Mouse (Mus musculus) intestine, embryonic 14.5 days (tissue): ENCODE data around the gene Lgmn. TPM values are rescaled to one million over a fixed set of nuclear protein-coding genes. Genes with fewer than 3 reads are reported as not detected.

Experiments used
- ATAC-seq: fragments of 200-750 bp; cut with Nextera tagmentation; replicated peaks from 2 replicates; pipeline ENCODE4 v1.8.0; 2017; ENCODE audit warnings: low read depth, moderate number of reproducible peaks, moderate TSS enrichment, moderate library complexity; ENCODE audit not compliant: low FRiP score, low TSS enrichment
- DNase-seq: peaks from one replicate; pipeline ENCODE4 v3.0.0-alpha.2; 2018; ENCODE audit warnings: low spot score
- H3K27ac ChIP-seq: fragments of 300-500 bp; sonication (generic); 2 replicates; pipeline ENCODE4 v1.5.1; 2014; ENCODE audit warnings: low read depth, mild to moderate bottlenecking, control low read depth
- H3K27me3 ChIP-seq: fragments of 300-500 bp; sonication (generic); replicated peaks from 2 replicates; pipeline ENCODE4 v1.6.1; 2014; ENCODE audit warnings: low read length, control low read depth; ENCODE audit not compliant: control insufficient read depth, insufficient read depth
- H3K36me3 ChIP-seq: fragments of 300-500 bp; sonication (generic); 2 replicates; pipeline ENCODE4 v1.6.1; 2014; ENCODE audit warnings: low read length, control low read depth; ENCODE audit not compliant: control insufficient read depth, insufficient read depth
- H3K4me1 ChIP-seq: fragments of 300-500 bp; sonication (generic); replicated peaks from 2 replicates; pipeline ENCODE4 v1.6.1; 2014; ENCODE audit warnings: low read length, control low read depth, mixed read lengths; ENCODE audit not compliant: control insufficient read depth, insufficient read depth
- H3K4me2 ChIP-seq: fragments of 300-500 bp; sonication (generic); 2 replicates; pipeline ENCODE4 v1.6.1; 2014; ENCODE audit warnings: low read length
- H3K4me3 ChIP-seq: fragments of 300-500 bp; sonication (generic); 2 replicates; pipeline ENCODE4 v1.5.1; 2014; ENCODE audit warnings: low read depth, low read length, control low read depth, mixed read lengths
- H3K9ac ChIP-seq: fragments of 300-500 bp; sonication (generic); 2 replicates; pipeline ENCODE4 v1.6.1; 2014; ENCODE audit warnings: mild to moderate bottlenecking, low read length
- H3K9me3 ChIP-seq: fragments of 300-500 bp; sonication (generic); 2 replicates; pipeline ENCODE4 v1.6.1; 2016; ENCODE audit warnings: low read length, control low read depth; ENCODE audit not compliant: control insufficient read depth
- WGBS: fragments of 180-500 bp; shearing (Covaris S2); extraction: QIAGEN DNeasy Blood & Tissue Kit; methylation state at CpG from one replicate; pipeline ENCODE4 v1.1.7; 2014; 5-methylcytosine and 5-hydroxymethylcytosine counted together
- polyA plus RNA-seq: library from polyadenylated mRNA; unstranded; fragments of >200 nt; fragmentation: Nextera tagmentation; extraction: Ambion mirVana; gene quantifications from 2 replicates; pipeline ENCODE4 v1.2.1, GENCODE M21; 2014

Gene Lgmn
- polyA plus RNA-seq, 1 experiment from 2014 or later = 79.6 TPM

DNA sequence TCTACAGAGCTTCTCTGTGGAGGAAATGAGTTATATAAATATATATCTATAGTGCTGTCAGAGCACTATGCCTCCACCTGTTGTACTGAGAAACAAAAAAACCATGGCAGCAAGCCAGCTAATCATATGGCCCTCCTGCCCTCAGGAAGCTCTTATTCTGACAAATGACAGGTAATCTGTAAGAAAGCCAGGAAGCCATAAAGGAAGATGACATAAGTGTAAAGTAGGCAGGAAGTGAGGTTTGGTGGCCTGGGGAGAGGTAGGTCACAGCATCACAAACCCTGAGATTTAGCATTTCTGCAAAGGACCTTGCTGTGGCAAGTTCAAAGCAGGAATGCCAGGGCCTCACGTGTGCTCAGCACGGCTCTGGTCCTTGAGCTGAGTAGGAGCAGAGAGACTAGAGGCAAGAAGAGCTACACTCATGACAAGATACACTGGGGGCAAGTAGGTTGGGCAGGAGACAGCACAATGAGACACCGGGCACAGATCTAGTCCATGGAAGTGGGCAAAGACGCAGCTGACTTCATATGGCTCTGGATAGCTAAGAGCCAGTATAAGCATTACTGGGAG lies 68.6 kb downstream of the Lgmn start:
- Histone ChIP-seq H3K4me3 (no peak overlapping the region), H3K4me2 (no peak overlapping the region), H3K9ac (no peak overlapping the region), H3K36me3 (peaks cover 29% of the 10 kb centered on the region), H3K27me3 (no peaks in the 10 kb centered on the region), H3K9me3 (no peaks in the 10 kb centered on the region), H3K27ac (no peak overlapping the region), H3K4me1 (no peaks in the 10 kb centered on the region; the same call in 1 of the 2 replicates)
- no peak for ATAC-seq
- 74% methylated on average over 4 of the region's 4 CpGs for WGBS
- no peak for DNase-seq

DNA sequence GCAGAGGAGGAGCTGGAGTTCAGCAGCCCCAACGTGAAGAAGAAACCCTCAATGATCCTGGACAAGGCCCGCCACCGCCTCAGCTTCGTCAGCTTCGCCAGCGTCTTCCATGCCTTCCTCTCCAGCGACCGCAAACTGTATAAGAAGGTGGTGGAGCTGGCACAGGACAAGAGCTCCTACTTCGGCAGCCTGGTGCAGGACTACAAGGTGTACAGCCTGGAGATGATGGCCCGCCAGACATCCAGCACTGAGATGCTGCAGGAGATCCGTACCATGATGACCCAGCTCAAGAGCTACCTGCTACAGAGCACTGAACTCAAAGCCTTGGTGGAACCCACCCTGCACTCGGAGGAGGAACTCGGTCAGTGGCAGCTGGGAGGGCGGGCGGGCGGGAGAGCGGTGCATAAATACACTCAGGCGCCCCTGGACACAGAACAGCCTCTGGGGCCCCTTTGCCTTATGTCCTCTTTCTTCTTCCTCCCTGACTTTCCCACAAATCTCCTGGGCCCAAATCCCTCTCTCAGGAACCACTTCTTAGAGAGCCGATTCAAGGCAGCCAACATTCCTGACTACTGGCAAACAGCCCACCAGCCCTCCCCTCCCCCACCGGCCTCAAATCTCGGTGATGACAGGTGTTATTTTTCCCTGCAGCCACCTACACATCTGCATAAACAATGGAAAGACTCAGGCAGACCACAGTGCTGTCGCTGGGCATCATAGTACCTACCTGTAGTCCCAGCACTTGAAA lies 70.0 kb downstream of the Lgmn start:
- no peak overlapping the region for H3K4me3 ChIP-seq
- no peak overlapping the region for H3K9ac ChIP-seq
- no peaks in the 10 kb centered on the region; the same call in 1 of the 2 replicates for H3K4me1 ChIP-seq
- no peak for DNase-seq
- 68% methylated on average over 22 of the region's 22 CpGs for WGBS
- 0 out of 2 replicates have a peak, but pooled peaks have one; percentile 38 for ATAC-seq
- H3K27ac ChIP-seq = no peak overlapping the region
- H3K4me2 ChIP-seq = no peak overlapping the region
- no peaks in the 10 kb centered on the region for H3K27me3 ChIP-seq
- peaks cover 18% of the 10 kb centered on the region for H3K36me3 ChIP-seq
- H3K9me3 ChIP-seq = no peaks in the 10 kb centered on the region

DNA sequence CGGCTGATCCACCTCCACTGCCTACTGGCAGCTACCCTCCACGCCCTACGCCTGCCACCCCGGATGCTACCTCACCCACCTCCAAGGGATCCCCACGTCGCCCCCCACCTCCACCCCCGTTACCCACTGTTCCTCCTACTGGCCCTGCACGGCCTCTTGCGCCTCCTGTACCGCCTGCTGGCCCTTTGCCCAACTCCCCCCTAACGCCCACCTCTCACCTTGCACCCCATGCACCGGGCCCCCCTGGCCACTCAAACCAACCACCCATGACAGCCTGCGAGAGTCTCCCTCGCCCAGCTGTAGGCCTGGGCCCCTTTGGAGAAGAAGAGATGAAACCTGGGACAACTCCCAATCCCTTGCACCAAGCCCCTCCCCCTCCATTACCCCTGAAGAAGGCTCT lies 71.1 kb downstream of the Lgmn start:
- H3K27ac ChIP-seq = no peak overlapping the region
- H3K9me3 ChIP-seq = no peaks in the 10 kb centered on the region
- ATAC-seq (no peak), DNase-seq (no peak)
- 85% methylated on average over 14 of the region's 14 CpGs for WGBS
- H3K9ac ChIP-seq = no peak overlapping the region
- H3K4me2 ChIP-seq = no peak overlapping the region
- H3K27me3 ChIP-seq = no peaks in the 10 kb centered on the region
- H3K36me3 ChIP-seq = peaks cover 11% of the 10 kb centered on the region
- no peaks in the 10 kb centered on the region; the same call in 1 of the 2 replicates for H3K4me1 ChIP-seq
- no peak overlapping the region for H3K4me3 ChIP-seq

DNA sequence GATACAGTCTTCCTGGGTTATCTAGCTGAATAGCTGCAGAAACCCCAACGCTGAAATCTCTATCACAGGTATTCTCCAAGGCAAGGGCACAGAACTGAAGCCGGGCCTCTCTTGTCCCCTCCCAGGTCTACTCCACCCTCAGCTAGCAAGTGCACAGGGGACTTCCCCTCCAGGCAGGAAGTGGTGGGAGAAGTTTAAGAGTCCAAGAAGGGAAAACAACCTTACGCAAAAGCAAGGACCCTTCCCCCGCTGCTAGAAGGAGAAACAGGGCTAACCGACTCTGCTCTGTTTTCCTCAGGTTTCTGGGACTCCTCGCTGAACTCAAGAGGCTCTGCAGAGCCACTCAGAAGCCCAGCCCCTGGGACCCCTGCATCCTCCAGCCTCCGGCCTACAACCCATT lies 71.5 kb downstream of the Lgmn start:
- no peak overlapping the region for H3K4me2 ChIP-seq
- H3K27me3 ChIP-seq = no peaks in the 10 kb centered on the region
- H3K27ac ChIP-seq = no peak overlapping the region
- H3K9me3 ChIP-seq = no peaks in the 10 kb centered on the region
- ATAC-seq (no peak), DNase-seq (no peak)
- 72% methylated on average over 7 of the region's 7 CpGs for WGBS
- H3K36me3 ChIP-seq = peaks cover 15% of the 10 kb centered on the region
- H3K9ac ChIP-seq = no peak overlapping the region
- H3K4me1 ChIP-seq = no peaks in the 10 kb centered on the region; the same call in 1 of the 2 replicates
- H3K4me3 ChIP-seq = no peak overlapping the region

DNA sequence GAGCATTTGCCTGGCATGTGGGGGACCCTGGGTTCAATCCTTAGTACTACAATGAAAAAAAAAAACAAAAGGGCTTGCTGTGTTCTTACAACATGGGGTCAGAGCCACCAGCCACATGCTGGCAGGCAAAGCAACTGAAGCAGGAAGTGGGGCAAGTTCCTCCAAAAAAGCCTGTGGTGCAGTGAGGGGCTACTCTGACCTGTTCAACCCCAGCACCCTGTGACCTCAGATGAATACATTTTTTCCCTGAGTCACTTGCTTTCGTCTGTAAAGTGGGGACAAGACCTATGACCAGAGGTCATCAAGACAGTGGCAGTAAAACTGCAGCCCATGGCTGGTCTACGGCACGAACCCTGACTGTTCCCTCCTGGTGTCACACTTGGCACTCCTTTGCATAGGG lies 72.5 kb downstream of the Lgmn start:
- H3K9ac ChIP-seq = no peak overlapping the region

DNA sequence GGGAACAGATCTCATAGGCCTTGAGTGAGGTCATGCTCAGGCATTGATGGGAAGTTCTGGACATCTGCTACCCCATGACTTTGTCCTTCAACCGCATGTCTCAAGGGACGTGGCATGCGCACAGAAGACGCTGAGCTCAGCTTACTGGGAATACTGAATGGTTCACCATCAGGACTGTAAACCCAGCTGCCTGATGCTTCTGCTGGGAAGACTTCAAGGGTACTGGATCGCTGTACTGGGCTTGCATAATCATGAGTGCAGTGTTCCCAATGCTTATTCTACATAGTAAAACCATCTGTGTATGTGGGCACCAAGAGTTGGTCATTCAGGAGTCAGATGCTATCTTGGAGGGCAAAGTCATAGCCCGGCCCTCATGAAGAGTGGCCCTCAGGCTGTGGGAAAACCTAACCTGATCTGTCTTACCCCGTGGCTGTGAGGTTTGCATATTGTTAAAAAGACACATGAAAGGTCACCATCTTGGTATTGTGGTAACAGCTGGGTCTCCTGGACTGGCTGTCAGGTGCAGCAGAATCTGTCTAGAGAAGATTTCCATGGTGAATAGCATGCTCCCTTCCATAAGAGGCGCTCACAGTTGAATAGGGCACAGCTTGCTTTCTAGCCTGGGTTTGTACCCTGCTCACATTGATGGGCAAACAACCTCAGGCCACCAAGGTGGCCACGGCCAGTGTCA lies 73.3 kb downstream of the Lgmn start:
- DNase-seq (no peak), ATAC-seq (no peak)
- Histone ChIP-seq H3K27me3 (no peaks in the 10 kb centered on the region), H3K4me2 (no peak overlapping the region), H3K9ac (no peak overlapping the region), H3K9me3 (no peaks in the 10 kb centered on the region), H3K4me3 (no peak overlapping the region), H3K36me3 (peaks cover 31% of the 10 kb centered on the region), H3K27ac (no peak overlapping the region), H3K4me1 (no peaks in the 10 kb centered on the region; the same call in 1 of the 2 replicates)
- WGBS = 89% methylated on average over 9 of the region's 9 CpGs

More for the DNA sequence above, 72.5 kb downstream of the Lgmn start:
- ATAC-seq (no peak), DNase-seq (no peak)
- Histone ChIP-seq H3K36me3 (peaks cover 23% of the 10 kb centered on the region), H3K4me2 (no peak overlapping the region), H3K27me3 (no peaks in the 10 kb centered on the region), H3K4me1 (no peaks in the 10 kb centered on the region; the same call in 1 of the 2 replicates), H3K27ac (no peak overlapping the region), H3K4me3 (no peak overlapping the region), H3K9me3 (no peaks in the 10 kb centered on the region)
- 88% methylated on average over 3 of the region's 3 CpGs for WGBS

DNA sequence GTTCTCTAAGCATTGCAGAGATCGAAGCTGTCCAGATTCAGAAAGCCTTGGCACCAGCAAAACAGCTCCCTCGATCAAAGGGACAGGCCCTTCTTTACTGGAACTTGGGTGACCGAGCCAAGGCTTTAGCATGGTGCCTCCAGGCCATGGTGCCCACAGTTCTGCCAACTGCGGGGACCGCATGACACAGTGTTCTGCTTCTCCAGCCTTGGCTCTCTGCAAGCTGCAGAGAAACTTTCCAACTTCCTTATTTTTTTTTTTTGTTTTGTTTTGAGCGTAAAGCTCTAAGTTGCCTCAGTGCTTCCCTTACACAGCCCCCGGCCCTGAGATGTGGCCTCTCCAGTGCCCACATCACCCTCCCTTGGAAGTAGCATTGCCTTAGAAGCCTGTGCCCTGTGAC lies 74.6 kb downstream of the Lgmn start:
- Histone ChIP-seq H3K27me3 (no peaks in the 10 kb centered on the region), H3K4me1 (no peaks in the 10 kb centered on the region; the same call in 1 of the 2 replicates), H3K36me3 (peaks cover 40% of the 10 kb centered on the region), H3K27ac (no peak overlapping the region), H3K9ac (no peak overlapping the region), H3K9me3 (no peaks in the 10 kb centered on the region), H3K4me3 (no peak overlapping the region), H3K4me2 (no peak overlapping the region)
- 93% methylated on average over 7 of the region's 7 CpGs for WGBS
- ATAC-seq = no peak
- no peak for DNase-seq

DNA sequence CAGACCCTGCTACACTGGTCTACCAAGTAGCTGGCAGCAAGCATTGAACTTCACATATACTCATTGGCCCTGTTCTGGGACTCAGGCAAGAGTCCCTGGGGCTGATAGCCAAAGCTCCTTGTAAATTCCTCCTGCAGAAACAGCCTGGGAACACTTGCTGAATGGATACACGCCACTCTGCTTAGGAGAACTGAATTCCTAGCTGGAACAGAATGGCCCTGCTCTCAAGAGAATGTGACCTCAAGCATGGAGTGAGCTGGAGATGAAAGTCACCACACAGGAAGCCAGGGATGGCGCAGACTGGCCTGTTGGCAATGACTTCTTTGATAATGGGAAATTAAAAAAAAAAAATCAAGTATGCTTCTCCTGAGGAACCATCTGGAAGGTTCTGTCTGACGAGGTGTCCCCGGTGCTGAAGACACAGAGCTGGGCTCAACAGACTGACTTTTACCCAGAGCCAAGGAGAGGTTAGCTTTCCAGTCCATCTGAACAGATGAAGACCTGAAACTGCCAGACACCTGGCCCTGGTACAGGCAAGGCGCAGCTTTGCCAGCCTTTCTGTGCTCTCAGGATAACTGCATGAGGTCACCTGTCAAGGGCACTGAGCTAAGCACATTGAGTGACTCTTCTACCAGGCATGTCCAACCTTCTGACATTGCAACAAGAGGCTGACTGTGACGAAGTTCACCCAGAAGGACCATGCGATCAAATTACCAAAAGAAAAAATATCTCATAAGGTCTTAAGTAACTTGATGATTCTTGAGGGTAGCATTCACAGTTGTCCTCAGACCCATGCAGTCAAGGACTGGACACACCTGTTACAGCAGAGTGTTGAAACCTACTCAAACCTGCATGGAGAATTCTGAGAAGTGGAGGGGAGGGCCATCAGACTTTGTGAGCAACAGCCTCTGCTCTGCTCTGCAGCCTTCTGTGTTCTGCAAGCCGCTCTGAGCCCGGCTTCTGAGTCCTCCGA lies 78.1 kb downstream of the Lgmn start:
- Histone ChIP-seq H3K27ac (no peak overlapping the region), H3K9me3 (no peaks in the 10 kb centered on the region), H3K4me1 (no peaks in the 10 kb centered on the region), H3K4me3 (no peak overlapping the region), H3K27me3 (no peaks in the 10 kb centered on the region), H3K4me2 (no peak overlapping the region), H3K9ac (no peak overlapping the region), H3K36me3 (peaks cover 50% of the 10 kb centered on the region)
- ATAC-seq (no peak), DNase-seq (no peak)
- 91% methylated on average over 10 of the region's 10 CpGs for WGBS
